Mouse (Mus musculus): ENCODE results near the gene Rnf151. TPM values are rescaled to one million over a fixed set of nuclear protein-coding genes. Genes with fewer than 3 reads are reported as not detected.

Gene Rnf151
- polyA plus RNA-seq (2017; shearing (Covaris generic)): not detected

GRCm38 (mm10) chr17:24717943-24718342 lies at the start of gene Rnf151, which contains the start of gene Rps2:
Rnf151 (minus strand) TSS chr17:24718063.
Rps2 (plus strand) TSS chr17:24718116.

GRCm38 (mm10) chr17:24752415-24753394 lies 34.8 kb upstream of the Rnf151 start, which contains the start of gene Hs3st6:
Hs3st6 (plus strand) TSS chr17:24752988.

GRCm38 (mm10) chr17:24736330-24737051 lies 18.6 kb upstream of the Rnf151 start, which contains the start of gene Msrb1:
Msrb1 (plus strand) TSS chr17:24736642.

GRCm38 (mm10) chr17:24727618-24728017 lies 9.8 kb upstream of the Rnf151 start, which contains the start of gene Rpl3l:
Rpl3l (plus strand) TSS chr17:24727820.

GRCm38 (mm10) chr17:24724184-24724583 lies 6.3 kb upstream of the Rnf151 start, which contains the start of gene Ndufb10:
Ndufb10 (minus strand) TSS chr17:24724478.

GRCm38 (mm10) chr17:24706982-24707800 lies 10.7 kb downstream of the Rnf151 start, which contains the start of gene Tbl3:
Tbl3 (minus strand) TSS chr17:24707660.

GRCm38 (mm10) chr17:24696011-24696697 lies 21.7 kb downstream of the Rnf151 start, which contains the start of the genes Gfer and Noxo1:
Gfer (minus strand) TSS chr17:24696156.
Noxo1 (plus strand) TSS chr17:24696234.

GRCm38 (mm10) chr17:24689251-24690081 lies 28.4 kb downstream of the Rnf151 start, which contains the start of gene Syngr3:
Syngr3 (minus strand) TSS chr17:24689955.

GRCm38 (mm10) chr17:24669545-24670245 lies 48.2 kb downstream of the Rnf151 start, which contains the start of gene Zfp598:
Zfp598 (plus strand) TSS chr17:24669687.

Other genes starting within 250 kb of the Rnf151 start
- gene E4f1, start 247.8 kb downstream of the Rnf151 start, polyA plus RNA-seq (2017; shearing (Covaris generic)): 107 TPM
- 42.3 TPM for gene Pgp, start 247.7 kb downstream of the Rnf151 start, polyA plus RNA-seq (2017; shearing (Covaris generic))
- 0.31 TPM for gene Bricd5, start 244.2 kb downstream of the Rnf151 start, polyA plus RNA-seq (2017; shearing (Covaris generic))
- 26.4 TPM for gene Mlst8, start 239.0 kb downstream of the Rnf151 start, polyA plus RNA-seq (2017; shearing (Covaris generic))
- gene Caskin1, start 229.5 kb downstream of the Rnf151 start, polyA plus RNA-seq (2017; shearing (Covaris generic)): 0.18 TPM
- gene Traf7, start 190.1 kb downstream of the Rnf151 start, polyA plus RNA-seq (2017; shearing (Covaris generic)): 84.8 TPM
- gene Rab26, start 183.9 kb downstream of the Rnf151 start, polyA plus RNA-seq (2017; shearing (Covaris generic)): 4.5 TPM
- gene Pkd1, start 168.2 kb downstream of the Rnf151 start, polyA plus RNA-seq (2017; shearing (Covaris generic)): 50.6 TPM
- 46.5 TPM for gene Tsc2, start 85.4 kb downstream of the Rnf151 start, polyA plus RNA-seq (2017; shearing (Covaris generic))
- 7.4 TPM for gene Nthl1, start 85.4 kb downstream of the Rnf151 start, polyA plus RNA-seq (2017; shearing (Covaris generic))
- gene Slc9a3r2, start 67.7 kb downstream of the Rnf151 start, polyA plus RNA-seq (2017; shearing (Covaris generic)): 0.26 TPM
- not detected for gene Npw, start 59.6 kb downstream of the Rnf151 start, polyA plus RNA-seq (2017; shearing (Covaris generic))
- gene Zfp598, start 48.4 kb downstream of the Rnf151 start, polyA plus RNA-seq (2017; shearing (Covaris generic)): 22.6 TPM
- gene Syngr3, start 28.1 kb downstream of the Rnf151 start, polyA plus RNA-seq (2017; shearing (Covaris generic)): 0.44 TPM
- gene Gfer, start 21.9 kb downstream of the Rnf151 start, polyA plus RNA-seq (2017; shearing (Covaris generic)): 42.2 TPM
- gene Noxo1, start 21.8 kb downstream of the Rnf151 start, polyA plus RNA-seq (2017; shearing (Covaris generic)): 3.2 TPM
- gene Tbl3, start 10.4 kb downstream of the Rnf151 start, polyA plus RNA-seq (2017; shearing (Covaris generic)): 64.1 TPM
- gene Rps2, start 53 bp upstream of the Rnf151 start, polyA plus RNA-seq (2017; shearing (Covaris generic)): 779 TPM
- 194 TPM for gene Ndufb10, start 6.4 kb upstream of the Rnf151 start, polyA plus RNA-seq (2017; shearing (Covaris generic))
- gene Rpl3l, start 9.8 kb upstream of the Rnf151 start, polyA plus RNA-seq (2017; shearing (Covaris generic)): not detected
- gene Msrb1, start 18.6 kb upstream of the Rnf151 start, polyA plus RNA-seq (2017; shearing (Covaris generic)): 16.4 TPM
- gene Hs3st6, start 34.9 kb upstream of the Rnf151 start, polyA plus RNA-seq (2017; shearing (Covaris generic)): not detected
- gene Meiob, start 86.2 kb upstream of the Rnf151 start, polyA plus RNA-seq (2017; shearing (Covaris generic)): not detected
- gene Hagh, start 122.1 kb upstream of the Rnf151 start, polyA plus RNA-seq (2017; shearing (Covaris generic)): 36.3 TPM
- 2.7 TPM for gene Fahd1, start 132.3 kb upstream of the Rnf151 start, polyA plus RNA-seq (2017; shearing (Covaris generic))
- gene Igfals, start 147.9 kb upstream of the Rnf151 start, polyA plus RNA-seq (2017; shearing (Covaris generic)): not detected
- 106 TPM for gene Nubp2, start 168.3 kb upstream of the Rnf151 start, polyA plus RNA-seq (2017; shearing (Covaris generic))
- gene Spsb3, start 168.6 kb upstream of the Rnf151 start, polyA plus RNA-seq (2017; shearing (Covaris generic)): 64.5 TPM
- gene Eme2, start 177.0 kb upstream of the Rnf151 start, polyA plus RNA-seq (2017; shearing (Covaris generic)): 46.2 TPM
- 95.9 TPM for gene Mrps34, start 177.1 kb upstream of the Rnf151 start, polyA plus RNA-seq (2017; shearing (Covaris generic))
- 56.5 TPM for gene Nme3, start 178.4 kb upstream of the Rnf151 start, polyA plus RNA-seq (2017; shearing (Covaris generic))
- gene Mapk8ip3, start 218.9 kb upstream of the Rnf151 start, polyA plus RNA-seq (2017; shearing (Covaris generic)): 52.6 TPM
- 28.5 TPM for gene Jpt2, start 242.6 kb upstream of the Rnf151 start, polyA plus RNA-seq (2017; shearing (Covaris generic))